In genomic region chr13:28663950-28664681, GRCm38 (mm10) we compare ENCODE assay signal across 7 mouse cellular contexts.
A peak's percentile ranks its signal among the peaks of the same experiment; 100 is the strongest.
DNase-seq lines count a peak whose midpoint lies in the region; ATAC-seq and TF ChIP-seq lines count a peak whose summit lies in the region.

No protein-coding gene starts in this region.

- peak; percentile 63 for ATAC-seq in forebrain, embryonic 15.5 days (replicated peaks)
- ATAC-seq in midbrain, embryonic 12.5 days (ENCODE audit: low FRiP score, low read depth), result peak; percentile 78
- no peak for ATAC-seq in megakaryocyte, adult 5-6 weeks (ENCODE audit: poor library complexity, severe bottlenecking)
- no peak for ATAC-seq in liver, embryonic 11.5 days (replicated peaks; ENCODE audit: low FRiP score)

- H3K9ac ChIP-seq in forebrain, embryonic 15.5 days (replicated peaks), result no peak overlapping the region
- H3K9ac ChIP-seq in midbrain, embryonic 12.5 days (replicated peaks), result no peak overlapping the region
- H3K9ac ChIP-seq in liver, embryonic 11.5 days (ENCODE audit: low read depth, low read length), result no peak overlapping the region

- peak; percentile 27 for DNase-seq in 416B (ENCODE audit: low read depth)
- DNase-seq in layer of hippocampus, adult 2 months (ENCODE audit: low spot score in 2 of 2), result no peak
- no peak for DNase-seq in liver, embryonic 11.5 days (ENCODE audit: low spot score)

- no peaks in the 10 kb centered on the region for H3K79me3 ChIP-seq in C2C12 (ENCODE audit: low read depth)

- H3ac ChIP-seq in C2C12 (ENCODE audit: control insufficient read depth, insufficient read length, low read depth), result no peak overlapping the region

- no peak for TF ChIP-seq CTCF in C2C12 (IDR thresholded peaks at IDR 0.05; ENCODE audit: control insufficient read depth, insufficient read depth, insufficient read length)
- no peak for TF ChIP-seq CTCF in layer of hippocampus, adult 2 months (conservative IDR thresholded peaks at IDR 0.05)

- H3K27ac ChIP-seq in forebrain, embryonic 15.5 days (replicated peaks), result peak overlapping the region; percentile 72
- peak overlapping the region; percentile 44 for H3K27ac ChIP-seq in midbrain, embryonic 12.5 days (replicated peaks)
- H3K27ac ChIP-seq in layer of hippocampus, adult 2 months, result no peak overlapping the region
- no peak overlapping the region for H3K27ac ChIP-seq in liver, embryonic 11.5 days (ENCODE audit: low read depth, low read length)

- no peaks in the 10 kb centered on the region for H3K36me3 ChIP-seq in C2C12 (ENCODE audit: control insufficient read depth, insufficient read depth)
- no peaks in the 10 kb centered on the region for H3K36me3 ChIP-seq in forebrain, embryonic 15.5 days
- peaks cover 9% of the 10 kb centered on the region for H3K36me3 ChIP-seq in midbrain, embryonic 12.5 days
- H3K36me3 ChIP-seq in liver, embryonic 11.5 days (ENCODE audit: control insufficient read depth, insufficient read depth, low read length), result no peaks in the 10 kb centered on the region

- no peaks in the 10 kb centered on the region for H3K27me3 ChIP-seq in C2C12 (ENCODE audit: control insufficient read depth, insufficient read depth, insufficient read length)
- H3K27me3 ChIP-seq in forebrain, embryonic 15.5 days, result no peaks in the 10 kb centered on the region
- no peaks in the 10 kb centered on the region for H3K27me3 ChIP-seq in midbrain, embryonic 12.5 days
- H3K27me3 ChIP-seq in liver, embryonic 11.5 days (replicated peaks; ENCODE audit: control insufficient read depth, insufficient read depth, low read length), result no peaks in the 10 kb centered on the region

- H3K4me3 ChIP-seq in C2C12 (ENCODE audit: insufficient read depth, poor library complexity, severe bottlenecking), result no peak overlapping the region
- H3K4me3 ChIP-seq in forebrain, embryonic 15.5 days, result no peak overlapping the region
- no peak overlapping the region for H3K4me3 ChIP-seq in midbrain, embryonic 12.5 days
- no peak overlapping the region for H3K4me3 ChIP-seq in layer of hippocampus, adult 2 months
- no peak overlapping the region for H3K4me3 ChIP-seq in liver, embryonic 11.5 days (ENCODE audit: low read depth, low read length)

- WGBS in forebrain, embryonic 15.5 days, result 11% methylated on average over 7 of the region's 7 CpGs
- 35% methylated on average over 7 of the region's 7 CpGs for WGBS in midbrain, embryonic 12.5 days
- 57% methylated on average over 7 of the region's 7 CpGs for WGBS in liver, embryonic 11.5 days

- H3K79me2 ChIP-seq in C2C12 (ENCODE audit: control insufficient read depth, insufficient read depth), result no peaks in the 10 kb centered on the region

- no peak overlapping the region for H3K4me2 ChIP-seq in forebrain, embryonic 15.5 days (replicated peaks)
- H3K4me2 ChIP-seq in midbrain, embryonic 12.5 days (replicated peaks), result no peak overlapping the region
- H3K4me2 ChIP-seq in liver, embryonic 11.5 days, result no peak overlapping the region

- peaks cover 29% of the 10 kb centered on the region for H3K4me1 ChIP-seq in forebrain, embryonic 15.5 days
- peaks cover 35% of the 10 kb centered on the region for H3K4me1 ChIP-seq in midbrain, embryonic 12.5 days
- peaks cover 5% of the 10 kb centered on the region for H3K4me1 ChIP-seq in liver, embryonic 11.5 days (replicated peaks; ENCODE audit: control insufficient read depth, insufficient read depth, low read length)

- H3K9me3 ChIP-seq in forebrain, embryonic 15.5 days, result no peaks in the 10 kb centered on the region
- no peaks in the 10 kb centered on the region for H3K9me3 ChIP-seq in midbrain, embryonic 12.5 days
- no peaks in the 10 kb centered on the region for H3K9me3 ChIP-seq in liver, embryonic 11.5 days (ENCODE audit: control insufficient read depth, low read length)

TF ChIP-seq in C2C12, 6 proteins besides CTCF, POLR2A, EP300 and RAD21:
- peak; percentile 16 for TF ChIP-seq MYOD1 (IDR thresholded peaks at IDR 0.05; ENCODE audit: control insufficient read depth, insufficient read length, low read depth)
- TF ChIP-seq MAX (IDR thresholded peaks at IDR 0.05), result no peak
- TF ChIP-seq FOSL1 (IDR thresholded peaks at IDR 0.05; ENCODE audit: insufficient read depth, low read length, poor library complexity, severe bottlenecking), result no peak

Comparison
In these comparisons a context has a peak if more than half of its experiments do, and no peak if none do; other contexts are left out.
1. ATAC-seq: peak in forebrain, embryonic 15.5 days (single experiment) and midbrain, embryonic 12.5 days (single experiment); none in megakaryocyte, adult 5-6 weeks (single experiment) and liver, embryonic 11.5 days (single experiment).
2. H3K27ac ChIP-seq: peak in forebrain, embryonic 15.5 days (single experiment) and midbrain, embryonic 12.5 days (single experiment); none in layer of hippocampus, adult 2 months (single experiment) and liver, embryonic 11.5 days (single experiment).